Mouse (Mus musculus) cortical plate, adult 2 months (tissue): ENCODE results near the gene Wdcp. TPM values are rescaled to one million over a fixed set of nuclear protein-coding genes. Genes with fewer than 3 reads are reported as not detected.
"Not testable (repeated sequence)": the region's sequence is repeated elsewhere in the genome, so short reads cannot be mapped to it uniquely, and the experiment has no call there.

Experiments
- H3K27ac ChIP-seq: fragments of 200-500 bp; 2 replicates; pipeline ENCODE4 v1.5.1; 2012; ENCODE audit warnings: low read length, control low read depth, inconsistent platforms; ENCODE audit not compliant: insufficient read depth
- H3K4me1 ChIP-seq: fragments of 200-500 bp; 2 replicates; pipeline ENCODE4 v1.6.1; 2011; ENCODE audit warnings: low read length; ENCODE audit not compliant: control insufficient read depth, insufficient read depth
- H3K4me3 ChIP-seq: fragments of 200-500 bp; 2 replicates; pipeline ENCODE4 v1.5.1; 2011; ENCODE audit warnings: mild to moderate bottlenecking, low read length, control low read depth; ENCODE audit not compliant: insufficient read depth
- CTCF ChIP-seq: fragments of 200-500 bp; IDR thresholded peaks from 2 replicates; pipeline ENCODE4 v1.5.1; 2011; ENCODE audit warnings: mild to moderate bottlenecking, control low read depth, low read length; ENCODE audit not compliant: insufficient read depth; ENCODE audit errors: extremely low read depth
- POLR2A ChIP-seq: fragments of 200-500 bp; IDR thresholded peaks from 2 replicates; pipeline ENCODE4 v1.6.1; 2011; ENCODE audit warnings: mild to moderate bottlenecking, low read length, control low read depth; ENCODE audit not compliant: insufficient read depth; ENCODE audit errors: extremely low read depth
- polyA plus RNA-seq: library from polyadenylated mRNA; depleted of rRNA; stranded (reverse); fragments of >200 nt; gene quantifications from 2 replicates; pipeline ENCODE4 v1.2.3, GENCODE M21; 2012

Wdcp gene
- polyA plus RNA-seq, 1 experiment, result 12.1 TPM

DNA sequence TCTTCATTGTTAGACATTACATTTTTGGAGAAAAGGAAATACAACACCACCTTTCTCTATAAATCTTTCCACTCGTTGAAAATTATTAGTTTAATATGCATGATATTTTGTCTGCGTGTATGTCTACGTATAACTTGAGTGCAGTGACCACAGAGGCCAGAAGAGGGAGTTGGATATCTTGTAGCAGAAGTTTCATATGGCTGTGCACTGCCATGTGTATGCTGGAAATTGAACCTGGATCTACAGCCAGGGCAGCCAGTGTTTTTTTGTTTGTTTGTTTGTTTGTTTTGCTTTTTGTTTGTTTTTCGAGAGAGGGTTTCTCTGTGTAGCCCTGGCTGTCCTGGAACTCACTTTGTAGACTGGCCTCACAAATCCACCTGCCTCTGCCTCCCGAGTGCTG is 35.9 kb downstream of the Wdcp start:
- Histone ChIP-seq H3K4me3 (no peak overlapping the region), H3K4me1 (no peaks in the 10 kb centered on the region), H3K27ac (no peak overlapping the region)
- TF ChIP-seq CTCF (no peak), POLR2A (no peak)

DNA sequence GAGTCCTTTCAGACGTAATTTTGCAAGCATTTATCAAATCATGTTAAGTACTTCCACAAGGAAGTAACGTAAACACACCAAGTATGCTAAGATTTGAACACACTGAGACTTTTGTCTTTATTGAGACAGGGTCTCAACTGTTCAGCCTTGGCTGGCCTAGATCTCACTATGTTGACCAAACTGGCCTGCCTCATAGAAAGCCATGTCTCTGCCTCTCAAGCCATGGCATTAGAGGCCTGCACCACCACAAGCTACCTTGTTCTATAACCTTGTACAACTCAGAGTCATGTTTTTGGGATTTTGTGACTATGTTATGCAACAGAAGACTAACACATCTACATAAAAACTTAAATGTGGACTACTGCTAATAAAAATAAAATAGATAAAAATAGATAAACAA is 39.0 kb downstream of the Wdcp start:
- no peaks in the 10 kb centered on the region for H3K4me1 ChIP-seq
- no peak overlapping the region for H3K27ac ChIP-seq
- TF ChIP-seq POLR2A (no peak), CTCF (no peak)

DNA sequence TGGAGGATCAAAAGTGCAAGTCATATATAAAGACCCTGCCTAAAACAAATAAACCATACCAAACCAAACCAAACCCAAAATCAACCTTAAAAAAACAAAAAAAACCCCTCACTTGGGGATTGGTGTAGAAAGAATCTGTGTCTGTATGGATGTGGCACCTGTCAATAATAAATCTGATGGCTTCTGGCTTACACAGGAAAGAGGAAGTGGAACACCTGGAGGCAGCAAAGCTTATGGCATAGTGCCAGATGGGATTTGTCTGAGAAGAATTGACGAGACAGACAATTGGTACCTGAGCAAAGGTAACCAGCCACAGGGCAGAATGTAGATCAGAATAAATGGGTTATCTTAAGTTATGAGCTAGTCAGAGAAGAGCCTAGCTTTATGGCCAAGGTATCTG is 42.0 kb downstream of the Wdcp start:
- H3K4me3 ChIP-seq, result no peak overlapping the region
- TF ChIP-seq POLR2A, result no peak
- no peaks in the 10 kb centered on the region for H3K4me1 ChIP-seq
- H3K27ac ChIP-seq, result no peak overlapping the region

More for the DNA sequence above, 39.0 kb downstream of the Wdcp start:
- no peak overlapping the region for H3K4me3 ChIP-seq

DNA sequence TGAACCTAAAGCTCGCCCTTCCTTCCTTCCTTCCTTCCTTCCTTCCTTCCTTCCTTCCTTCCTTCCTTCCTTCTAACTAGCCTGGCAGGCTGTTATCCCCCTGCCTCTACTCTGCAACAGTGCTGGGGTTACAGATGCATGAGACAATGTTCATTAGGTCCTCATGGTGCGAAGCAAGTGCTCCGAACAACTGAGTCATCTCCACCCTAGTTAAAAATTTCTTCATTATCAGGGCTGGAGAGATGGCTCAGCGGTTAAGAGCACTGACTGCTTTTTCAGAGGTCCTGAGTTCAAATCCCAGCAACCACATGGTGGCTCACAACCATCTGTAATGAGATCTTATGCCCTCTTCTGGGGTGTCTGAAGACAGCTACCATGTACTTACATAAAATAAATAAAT is 43.5 kb downstream of the Wdcp start:
- not testable (repeated sequence) for H3K4me1 ChIP-seq, H3K27ac ChIP-seq, H3K4me3 ChIP-seq

DNA sequence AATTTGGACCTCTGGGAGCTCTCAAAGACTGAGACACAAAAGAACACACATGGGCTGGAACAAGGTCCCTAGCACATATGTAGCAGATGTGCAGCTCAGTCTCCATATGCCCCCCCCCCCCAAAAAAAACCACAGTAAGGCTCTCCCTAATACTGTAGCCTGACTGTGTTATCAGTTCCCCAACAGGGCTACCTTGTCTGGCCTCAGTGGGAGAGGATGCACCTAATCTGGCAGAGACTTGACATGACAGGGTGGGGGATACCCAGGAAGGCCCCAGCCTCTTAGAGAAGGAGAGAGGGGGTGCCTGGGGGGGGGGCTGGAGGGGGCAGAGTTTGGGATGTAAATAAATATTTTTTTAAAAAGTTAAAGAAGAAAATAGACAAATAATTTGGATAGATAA is 45.6 kb downstream of the Wdcp start:
- H3K4me3 ChIP-seq, result no peak overlapping the region
- TF ChIP-seq POLR2A (no peak), CTCF (no peak)
- H3K4me1 ChIP-seq, result no peaks in the 10 kb centered on the region
- no peak overlapping the region for H3K27ac ChIP-seq

DNA sequence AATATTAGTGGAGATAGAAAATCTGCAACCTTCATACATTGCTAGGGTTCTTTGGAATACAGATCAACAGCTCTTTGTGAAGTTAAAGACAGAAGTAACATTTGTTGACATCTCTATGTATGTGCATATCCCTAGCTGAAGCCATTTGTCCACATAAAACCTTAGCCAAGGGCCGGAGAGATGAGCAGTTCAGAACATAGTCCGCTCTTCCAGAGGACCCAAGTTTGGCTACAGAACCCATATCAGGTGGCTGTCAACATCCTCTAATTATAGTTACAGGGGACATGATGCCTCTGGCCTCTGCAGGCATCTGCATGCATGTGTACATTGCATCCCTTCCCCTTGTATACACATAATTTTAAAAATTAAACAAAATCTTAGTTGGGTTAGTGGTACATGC is 46.1 kb downstream of the Wdcp start:
- Histone ChIP-seq H3K4me3 (no peak overlapping the region), H3K4me1 (no peaks in the 10 kb centered on the region), H3K27ac (no peak overlapping the region)
- TF ChIP-seq POLR2A (no peak), CTCF (no peak)

DNA sequence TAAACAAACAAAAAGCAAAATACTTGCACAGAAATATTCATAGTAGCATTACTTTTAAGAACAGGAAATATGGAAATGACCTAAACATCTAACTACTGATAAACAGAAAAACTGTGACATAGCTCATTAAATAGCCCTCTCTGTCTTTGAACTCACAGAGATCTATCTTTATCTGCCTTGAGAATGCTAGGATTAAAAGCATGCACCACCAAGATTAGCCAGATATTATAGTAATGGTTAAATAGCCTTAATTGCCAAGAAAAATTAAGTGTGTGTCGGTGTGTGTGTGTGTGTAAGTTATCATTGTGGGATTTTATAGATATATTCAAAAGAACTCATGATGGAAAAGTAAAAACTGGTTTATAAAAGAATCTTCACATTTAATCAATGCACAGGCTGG is 46.8 kb downstream of the Wdcp start:
- Histone ChIP-seq H3K4me1 (no peaks in the 10 kb centered on the region), H3K27ac (no peak overlapping the region), H3K4me3 (no peak overlapping the region)
- TF ChIP-seq POLR2A (no peak), CTCF (no peak)

DNA sequence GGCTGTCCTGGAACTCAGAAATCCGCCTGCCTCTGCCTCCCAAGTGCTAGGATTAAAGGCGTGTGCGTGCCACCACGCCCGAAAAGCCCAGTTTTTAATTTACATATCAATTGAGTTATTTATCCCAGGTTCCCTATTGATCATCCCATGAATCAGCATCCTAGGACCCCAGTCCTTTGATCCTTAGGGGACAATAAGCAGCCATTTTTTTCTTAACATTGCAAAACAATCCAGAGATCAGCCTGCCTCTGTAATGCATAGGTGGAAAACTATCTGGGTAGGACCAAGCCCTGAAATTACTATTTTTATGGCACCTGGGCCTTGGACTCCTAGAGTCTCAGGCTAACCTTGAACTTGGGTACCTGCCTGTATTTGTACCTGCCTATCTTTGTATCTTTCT is 54.9 kb downstream of the Wdcp start:
- Histone ChIP-seq H3K4me3 (no peak overlapping the region), H3K27ac (no peak overlapping the region), H3K4me1 (no peaks in the 10 kb centered on the region)
- TF ChIP-seq POLR2A, result no peak
- TF ChIP-seq CTCF, result no peak

DNA sequence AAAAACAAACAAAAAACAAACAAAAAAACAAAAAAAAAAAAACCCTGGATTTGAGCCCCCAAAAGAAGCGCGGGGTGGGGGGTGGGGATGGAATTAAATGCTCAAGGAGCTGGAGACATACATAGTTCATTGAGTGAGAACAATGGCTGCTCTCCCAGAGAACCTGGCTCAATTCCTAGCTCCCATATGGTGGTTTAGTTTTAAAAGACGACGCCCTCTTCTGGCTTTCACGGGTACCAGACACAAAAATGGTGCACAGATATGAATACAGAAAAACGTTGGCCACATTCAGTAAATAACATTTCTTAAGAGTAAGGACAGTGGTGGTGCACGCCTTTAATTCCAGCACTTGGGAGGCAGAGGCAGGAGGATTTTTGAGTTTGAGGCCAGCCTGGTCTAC is 62.8 kb downstream of the Wdcp start:
- H3K27ac ChIP-seq, result no peak overlapping the region
- no peaks in the 10 kb centered on the region; the same call in 1 of the 2 replicates for H3K4me1 ChIP-seq
- TF ChIP-seq POLR2A, result no peak
- TF ChIP-seq CTCF, result no peak

DNA sequence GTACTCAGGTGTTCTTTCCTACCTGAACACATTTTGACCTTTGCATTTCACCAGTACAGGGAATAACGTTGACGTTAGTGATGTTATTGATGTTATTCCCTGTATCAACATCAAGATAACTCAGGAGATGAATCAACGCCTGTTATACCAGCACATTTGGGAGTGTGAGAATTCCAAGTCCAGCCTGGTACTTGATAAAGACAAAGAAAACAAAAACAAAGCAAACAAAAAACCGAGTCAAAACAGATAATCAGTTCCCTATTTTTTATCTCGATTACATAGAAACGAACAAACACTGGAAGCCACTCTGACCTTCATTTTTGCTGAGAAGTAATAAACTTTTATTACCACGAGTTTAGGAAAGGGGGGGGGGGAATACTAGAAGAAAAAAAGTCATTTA is 63.4 kb downstream of the Wdcp start:
- Histone ChIP-seq H3K4me3 (peak overlapping the region; percentile 87), H3K4me1 (no peaks in the 10 kb centered on the region; the same call in 1 of the 2 replicates), H3K27ac (no peak overlapping the region)
- no peak for TF ChIP-seq CTCF
- no peak for TF ChIP-seq POLR2A

More for the DNA sequence above, 62.8 kb downstream of the Wdcp start:
- H3K4me3 ChIP-seq, result no peak overlapping the region
